Comparison of ENCODE assay signal across 8 mouse cellular contexts in genomic region chr12:108003928-108004327, GRCm38 (mm10). TPM values are rescaled to one million over a fixed set of nuclear protein-coding genes. Genes with fewer than 3 reads are reported as not detected.
DNase-seq lines count a peak whose midpoint lies in the region; ATAC-seq lines count a peak whose summit lies in the region.

No protein-coding gene starts in this region.

- peaks cover 5% of the 10 kb centered on the region; the same call in 1 of the 2 replicates for H3K4me1 ChIP-seq in hindbrain, embryonic 11.5 days (replicated peaks; ENCODE audit: control insufficient read depth, insufficient read depth, low read length)
- peaks cover 20% of the 10 kb centered on the region for H3K4me1 ChIP-seq in lung, embryonic 16.5 days (replicated peaks; ENCODE audit: control insufficient read depth, insufficient read depth, low read length)

- peak overlapping the region; percentile 98 for H3K9ac ChIP-seq in hindbrain, embryonic 11.5 days (ENCODE audit: low read depth, low read length)
- H3K9ac ChIP-seq in lung, embryonic 16.5 days (ENCODE audit: low read length), result peak overlapping the region; percentile 89

- peak overlapping the region; percentile 90 for H3K4me2 ChIP-seq in hindbrain, embryonic 11.5 days (replicated peaks; ENCODE audit: low read depth, low read length)
- H3K4me2 ChIP-seq in lung, embryonic 16.5 days (ENCODE audit: low read depth, low read length), result peak overlapping the region; percentile 99

- peak overlapping the region; percentile 78 for H3K4me3 ChIP-seq in hindbrain, embryonic 11.5 days (ENCODE audit: low read depth, low read length)
- peak overlapping the region; percentile 81 for H3K4me3 ChIP-seq in lung, embryonic 16.5 days (ENCODE audit: low read length)

- peak; percentile 73 for DNase-seq in urinary bladder, postnatal 14 days (ENCODE audit: low spot score)
- no peak for DNase-seq in urinary bladder, adult 2 months (ENCODE audit: low spot score)
- peak; percentile 39 for DNase-seq in fat pad, adult 2 months (ENCODE audit: extremely low read depth, low read depth, low spot score)
- peak; percentile 95 for DNase-seq in hindbrain, embryonic 11.5 days (ENCODE audit: low spot score)
- peak; percentile 62 for DNase-seq in layer of hippocampus, adult 9-10 months (ENCODE audit: low spot score)
- DNase-seq in retina, postnatal 1 day, result peak; percentile 95
- no peak for DNase-seq in ovary, postnatal 36 days (ENCODE audit: low spot score)

- no peaks in the 10 kb centered on the region for H3K36me3 ChIP-seq in hindbrain, embryonic 11.5 days (ENCODE audit: control insufficient read depth, insufficient read depth, low read length)
- no peaks in the 10 kb centered on the region for H3K36me3 ChIP-seq in lung, embryonic 16.5 days (ENCODE audit: control insufficient read depth, insufficient read depth, low read length)

- H3K27ac ChIP-seq in hindbrain, embryonic 11.5 days (ENCODE audit: low read depth, low read length), result peak overlapping the region; percentile 94
- H3K27ac ChIP-seq in lung, embryonic 16.5 days (ENCODE audit: low read length), result peak overlapping the region; percentile 93

- ATAC-seq in hindbrain, embryonic 11.5 days (ENCODE audit: low FRiP score), result peak; percentile 77
- peak; percentile 81 for ATAC-seq in lung, embryonic 16.5 days (ENCODE audit: low read depth)

- H3K9me3 ChIP-seq in hindbrain, embryonic 11.5 days (ENCODE audit: control insufficient read depth, low read length), result no peaks in the 10 kb centered on the region
- H3K9me3 ChIP-seq in lung, embryonic 16.5 days (ENCODE audit: control insufficient read depth, low read length), result no peaks in the 10 kb centered on the region

- under 1% methylated on average over 35 of the region's 35 CpGs for WGBS in hindbrain, embryonic 11.5 days
- WGBS in lung, embryonic 16.5 days, result under 1% methylated on average over 34 of the region's 35 CpGs

- peaks cover 16% of the 10 kb centered on the region for H3K27me3 ChIP-seq in hindbrain, embryonic 11.5 days (ENCODE audit: control insufficient read depth, insufficient read depth, low read length)
- H3K27me3 ChIP-seq in lung, embryonic 16.5 days (ENCODE audit: control insufficient read depth, insufficient read depth, low read depth, low read length), result peaks cover 72% of the 10 kb centered on the region

RNA-seq across cellular contexts. Expression of gene Bcl11b, which starts 0.5 kb away (rescaled TPM):
- 0.44 and 0.77 TPM in 2 replicates for polyA plus RNA-seq in urinary bladder, adult 2 months (2012; rRNA removed)
- polyA plus RNA-seq in hindbrain, embryonic 11.5 days (2014; fragmentation: Nextera tagmentation; extraction: Ambion mirVana), result 6.8 and 8.4 TPM in 2 replicates
- polyA plus RNA-seq in lung, embryonic 16.5 days (2015; fragmentation: Nextera tagmentation; extraction: Ambion mirVana), result 2.1 and 2.8 TPM in 2 replicates

Comparison
In these comparisons a context has a peak if more than half of its experiments do, and no peak if none do; other contexts are left out.
1. DNase-seq: peak in urinary bladder, postnatal 14 days (single experiment), fat pad, adult 2 months (single experiment), hindbrain, embryonic 11.5 days (single experiment), layer of hippocampus, adult 9-10 months (single experiment) and retina, postnatal 1 day (single experiment); none in urinary bladder, adult 2 months (single experiment) and ovary, postnatal 36 days (single experiment).